ENCODE assay signal across 29 mouse cellular contexts in genomic region chr6:100529673-100530072, GRCm38 (mm10).
DNase-seq lines count a peak whose midpoint lies in the region; ATAC-seq and TF ChIP-seq lines count a peak whose summit lies in the region.
"Had no signal": no experiment of that assay in that cellular context is flagged by ENCODE, and none has a peak within 500 bp of the region (broad histone marks: within the 10 kb centered on the region; RNA-seq: fewer than 3 reads in every experiment).

No protein-coding gene starts in this region.

- no peaks in the 10 kb centered on the region for H3K36me3 ChIP-seq in C2C12 (ENCODE audit: control insufficient read depth, insufficient read depth)
- no peaks in the 10 kb centered on the region for H3K36me3 ChIP-seq in limb, embryonic 10.5 days
- H3K36me3 ChIP-seq: heart, embryonic 10.5 days; heart, embryonic 15.5 days; hindbrain, embryonic 13.5 days; midbrain, embryonic 12.5 days; neural tube, embryonic 13.5 days had no signal

- H3K27ac ChIP-seq in limb, embryonic 10.5 days, result 0 out of 2 replicates have a peak overlapping the region, but pooled peaks have one; percentile 8
- H3K27ac ChIP-seq: heart, embryonic 10.5 days; heart, embryonic 15.5 days; hindbrain, embryonic 13.5 days; left cerebral cortex, adult 2 months; midbrain, embryonic 12.5 days; neural tube, embryonic 13.5 days had no signal

- intact Hi-C loops in heart, postnatal 25 days (cut with DNase I), result no loop called here

- H3K9me3 ChIP-seq in limb, embryonic 10.5 days (replicated peaks), result no peaks in the 10 kb centered on the region
- H3K9me3 ChIP-seq: heart, embryonic 10.5 days; heart, embryonic 15.5 days; hindbrain, embryonic 13.5 days; midbrain, embryonic 12.5 days; neural tube, embryonic 13.5 days had no signal

- H3K79me2 ChIP-seq in C2C12 (ENCODE audit: control insufficient read depth, insufficient read depth), result no peaks in the 10 kb centered on the region

- no peak for TF ChIP-seq CTCF in C2C12 (IDR thresholded peaks at IDR 0.05; ENCODE audit: control insufficient read depth, insufficient read depth, insufficient read length)

- H3K4me3 ChIP-seq in C2C12 (ENCODE audit: insufficient read depth, poor library complexity, severe bottlenecking), result no peak overlapping the region
- H3K4me3 ChIP-seq in limb, embryonic 10.5 days, result no peak overlapping the region
- H3K4me3 ChIP-seq: heart, embryonic 10.5 days; heart, embryonic 15.5 days; hindbrain, embryonic 13.5 days; left cerebral cortex, adult 2 months; midbrain, embryonic 12.5 days; myocyte; neural tube, embryonic 13.5 days had no signal

- ATAC-seq in megakaryocyte progenitor cell, adult 5-6 weeks (replicated peaks; ENCODE audit: poor library complexity), result no peak
- ATAC-seq in CD4-positive, CD25-positive, alpha-beta regulatory T cell, adult 4 months, result no peak
- ATAC-seq: activated CD4-positive, CD25-positive, alpha-beta regulatory T cell, adult 4 months; forebrain, embryonic 14.5 days had no signal

- no peak overlapping the region for H3ac ChIP-seq in C2C12 (ENCODE audit: control insufficient read depth, insufficient read length, low read depth)

- no peaks in the 10 kb centered on the region for H3K79me3 ChIP-seq in C2C12 (ENCODE audit: low read depth)

- 45% methylated on average over 3 of the region's 3 CpGs for WGBS in limb, embryonic 10.5 days

- no peaks in the 10 kb centered on the region for H3K27me3 ChIP-seq in C2C12 (ENCODE audit: control insufficient read depth, insufficient read depth, insufficient read length)
- peaks cover 47% of the 10 kb centered on the region for H3K27me3 ChIP-seq in limb, embryonic 10.5 days (ENCODE audit: low read depth, poor library complexity, severe bottlenecking)
- H3K27me3 ChIP-seq: heart, embryonic 15.5 days had no signal

- H3K4me1 ChIP-seq in limb, embryonic 10.5 days, result peaks cover 62% of the 10 kb centered on the region

- DNase-seq in heart, postnatal 4 days, result peak; percentile 22
- no peak for DNase-seq in heart, postnatal 25 days (ENCODE audit: low spot score)
- DNase-seq in limb, embryonic 10.5 days (ENCODE audit: low spot score), result no peak
- peak; percentile 58 for DNase-seq in lung, postnatal 10 days
- no peak for DNase-seq in left cerebral cortex, adult 11 months (ENCODE audit: low spot score)
- DNase-seq: adrenal gland, adult 2 months; adrenal gland, postnatal 36 days; cerebellum, adult 18-20 months; cerebellum, postnatal 14 days; gastrocnemius, postnatal 25 days; heart, adult 11 months; heart, postnatal 36 days; kidney, adult 11 months; kidney, postnatal 14 days; layer of hippocampus, adult 9-11 months; right cerebral cortex, postnatal 4 days; thymus, postnatal 25 days had no signal

TF ChIP-seq in C2C12, 6 proteins besides CTCF, POLR2A, EP300 and RAD21:
- no peak for TF ChIP-seq USF1 (IDR thresholded peaks at IDR 0.05; ENCODE audit: low read depth)
- TF ChIP-seq MYOD1 (IDR thresholded peaks at IDR 0.05; ENCODE audit: control insufficient read depth, insufficient read length, low read depth), result peak; percentile 19

Comparison
In these comparisons a context has a peak if more than half of its experiments do, and no peak if none do; other contexts are left out.
1. DNase-seq: peak in heart, postnatal 4 days (single experiment) and lung, postnatal 10 days (single experiment); none in heart, postnatal 25 days (single experiment), limb, embryonic 10.5 days (single experiment) and left cerebral cortex, adult 11 months (single experiment).